Mouse (Mus musculus) stomach, postnatal 0 days (tissue): ENCODE measurements around the gene Rbms3.

Experiments
- CTCF ChIP-seq: IDR thresholded peaks from 2 replicates; pipeline ENCODE4 v1.5.1; 2016; ENCODE audit warnings: antibody characterized with exemption, low read depth, mild to moderate bottlenecking, moderate library complexity
- EP300 ChIP-seq: optimal IDR thresholded peaks from 2 replicates; pipeline ENCODE3; 2016; ENCODE audit warnings: antibody characterized with exemption

GRCm38 (mm10) chr9:117021506-117021905 is 608.2 kb downstream of the Rbms3 start:
- TF ChIP-seq CTCF (no peak), EP300 (peak; percentile 56)
